Comparison of ENCODE assay signal across 7 mouse cellular contexts in the genomic region with DNA sequence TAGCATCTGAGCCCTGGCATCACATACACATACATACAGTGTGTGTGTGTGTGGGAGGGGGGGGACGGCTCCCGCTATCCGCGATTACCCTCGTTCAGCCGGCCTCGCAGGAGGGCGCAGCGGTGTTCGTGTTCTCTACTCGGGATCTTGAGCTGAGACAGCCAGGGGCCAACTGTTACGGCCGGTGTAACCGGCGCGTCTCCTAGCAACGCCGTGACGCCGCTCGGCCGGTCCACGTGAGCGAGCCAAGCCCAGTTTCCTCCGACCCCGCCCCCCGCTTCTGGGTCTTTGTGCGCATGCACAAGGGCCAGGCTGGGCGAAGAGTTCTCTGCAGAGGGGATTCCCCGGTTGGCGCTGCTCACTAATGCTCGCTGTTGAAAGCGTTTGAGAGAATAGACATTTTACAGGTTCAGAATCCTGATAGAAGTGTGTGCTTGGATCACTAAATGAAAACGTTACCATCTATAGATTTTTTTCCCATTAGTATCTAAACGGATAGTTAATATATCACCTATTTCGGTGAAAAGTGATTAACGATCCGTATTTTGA. TPM values are rescaled to one million over a fixed set of nuclear protein-coding genes. Genes with fewer than 3 reads are reported as not detected.
A peak's percentile ranks its signal among the peaks of the same experiment; 100 is the strongest.
DNase-seq lines count a peak whose midpoint lies in the region; ATAC-seq and TF ChIP-seq lines count a peak whose summit lies in the region.

No protein-coding gene starts in this region.

- H3K4me2 ChIP-seq in embryonic facial prominence, embryonic 11.5 days (ENCODE audit: low read depth, low read length) = peak overlapping the region; percentile 78
- peak overlapping the region; percentile 70 for H3K4me2 ChIP-seq in limb, embryonic 12.5 days
- peak overlapping the region; percentile 67 for H3K4me2 ChIP-seq in midbrain, embryonic 15.5 days

- TF ChIP-seq CTCF in kidney, adult 2 months (conservative IDR thresholded peaks at IDR 0.05; ENCODE audit: insufficient read depth, insufficient read length, low read depth, low read length) = no peak
- no peak for TF ChIP-seq CTCF in spleen, adult 2 months (IDR thresholded peaks at IDR 0.05; ENCODE audit: extremely low read depth, insufficient read depth, insufficient read length, insufficient replicate concordance)

- no peaks in the 10 kb centered on the region for H3K9me3 ChIP-seq in embryonic facial prominence, embryonic 11.5 days (replicated peaks; ENCODE audit: control insufficient read depth, low read length)
- no peaks in the 10 kb centered on the region for H3K9me3 ChIP-seq in limb, embryonic 12.5 days
- H3K9me3 ChIP-seq in midbrain, embryonic 15.5 days = no peaks in the 10 kb centered on the region

- peak overlapping the region; percentile 43 for H3K4me3 ChIP-seq in embryonic facial prominence, embryonic 11.5 days (ENCODE audit: low read depth, low read length)
- H3K4me3 ChIP-seq in kidney, adult 2 months (ENCODE audit: insufficient read depth, low read depth, low read length) = peak overlapping the region; percentile 52
- H3K4me3 ChIP-seq in limb, embryonic 12.5 days (replicated peaks) = peak overlapping the region; percentile 47
- H3K4me3 ChIP-seq in midbrain, embryonic 15.5 days = peak overlapping the region; percentile 65
- peak overlapping the region; percentile 66 for H3K4me3 ChIP-seq in spleen, adult 2 months (ENCODE audit: extremely low read depth, insufficient read depth, insufficient read length)

- DNase-seq in adrenal gland, postnatal 14 days = peak; percentile 98
- DNase-seq in embryonic facial prominence, embryonic 11.5 days (ENCODE audit: low spot score) = peak; percentile 97
- DNase-seq in heart, adult 18-20 months = peak; percentile 98
- DNase-seq in kidney, adult 2 months = peak; percentile 98
- DNase-seq in spleen, adult 2 months (ENCODE audit: low read depth in 1 of 2, low spot score in 2 of 2) = peak; percentile 90 to 98

- H3K9ac ChIP-seq in embryonic facial prominence, embryonic 11.5 days (replicated peaks; ENCODE audit: low read length) = no peak overlapping the region; the same call in 1 of the 2 replicates
- peak overlapping the region; percentile 23; the same call in 1 of the 2 replicates for H3K9ac ChIP-seq in limb, embryonic 12.5 days (replicated peaks)
- peak overlapping the region; percentile 42 for H3K9ac ChIP-seq in midbrain, embryonic 15.5 days

- no peaks in the 10 kb centered on the region for H3K4me1 ChIP-seq in embryonic facial prominence, embryonic 11.5 days (ENCODE audit: control insufficient read depth, insufficient read depth, low read length)
- no peaks in the 10 kb centered on the region for H3K4me1 ChIP-seq in kidney, adult 2 months (ENCODE audit: control insufficient read depth, insufficient read depth, low read length)
- 0 out of 2 replicates have a peak, but pooled peaks cover 3% of the 10 kb centered on the region for H3K4me1 ChIP-seq in limb, embryonic 12.5 days (replicated peaks)
- 0 out of 2 replicates have a peak, but pooled peaks cover 10% of the 10 kb centered on the region for H3K4me1 ChIP-seq in midbrain, embryonic 15.5 days
- 0 out of 2 replicates have a peak, but pooled peaks cover 2% of the 10 kb centered on the region for H3K4me1 ChIP-seq in spleen, adult 2 months (ENCODE audit: control insufficient read depth, insufficient read depth, insufficient read length)

- no peak for TF ChIP-seq POLR2A in kidney, adult 2 months (IDR thresholded peaks at IDR 0.05; ENCODE audit: low read depth, low read length)
- no peak for TF ChIP-seq POLR2A in spleen, adult 2 months (IDR thresholded peaks at IDR 0.05; ENCODE audit: low read depth, low read length)

- ATAC-seq in embryonic facial prominence, embryonic 11.5 days (replicated peaks; ENCODE audit: insufficient number of reproducible peaks, low FRiP score, low TSS enrichment, low read depth) = peak; percentile 93
- peak; percentile 94 for ATAC-seq in limb, embryonic 12.5 days (ENCODE audit: insufficient number of reproducible peaks, insufficient read depth, low FRiP score, low TSS enrichment, low read depth)
- peak; percentile 96 for ATAC-seq in midbrain, embryonic 15.5 days (replicated peaks)

- H3K27ac ChIP-seq in embryonic facial prominence, embryonic 11.5 days (replicated peaks; ENCODE audit: low read depth, low read length) = no peak overlapping the region
- no peak overlapping the region for H3K27ac ChIP-seq in kidney, adult 2 months (ENCODE audit: insufficient read depth, low read depth, low read length)
- no peak overlapping the region for H3K27ac ChIP-seq in limb, embryonic 12.5 days
- peak overlapping the region; percentile 43 for H3K27ac ChIP-seq in midbrain, embryonic 15.5 days
- H3K27ac ChIP-seq in spleen, adult 2 months (ENCODE audit: insufficient read depth, low read length) = no peak overlapping the region

- 3% methylated on average over 38 of the region's 38 CpGs for WGBS in embryonic facial prominence, embryonic 11.5 days
- whole genome bisulfite sequencing in kidney, adult 2 months = under 1% methylated on average over 38 of the region's 38 CpGs
- WGBS in limb, embryonic 12.5 days = 2% methylated on average over 38 of the region's 38 CpGs
- 2% methylated on average over 38 of the region's 38 CpGs for WGBS in midbrain, embryonic 15.5 days
- WGBS in spleen, adult 2 months = under 1% methylated on average over 38 of the region's 38 CpGs

- no peaks in the 10 kb centered on the region for H3K27me3 ChIP-seq in embryonic facial prominence, embryonic 11.5 days (ENCODE audit: control insufficient read depth, insufficient read depth, low read length)
- no peaks in the 10 kb centered on the region for H3K27me3 ChIP-seq in kidney, adult 2 months (replicated peaks; ENCODE audit: control insufficient read depth, insufficient read depth, low read length)
- H3K27me3 ChIP-seq in limb, embryonic 12.5 days = peaks cover 26% of the 10 kb centered on the region
- peaks cover 15% of the 10 kb centered on the region; the same call in 1 of the 2 replicates for H3K27me3 ChIP-seq in midbrain, embryonic 15.5 days (replicated peaks)
- H3K27me3 ChIP-seq in spleen, adult 2 months (ENCODE audit: control insufficient read depth, insufficient read depth, low read length) = no peaks in the 10 kb centered on the region

- H3K36me3 ChIP-seq in embryonic facial prominence, embryonic 11.5 days (replicated peaks; ENCODE audit: control insufficient read depth, insufficient read depth, low read depth, low read length) = no peaks in the 10 kb centered on the region
- no peaks in the 10 kb centered on the region for H3K36me3 ChIP-seq in kidney, adult 2 months (ENCODE audit: control insufficient read depth, insufficient read depth, low read length)
- H3K36me3 ChIP-seq in limb, embryonic 12.5 days = no peaks in the 10 kb centered on the region
- no peaks in the 10 kb centered on the region for H3K36me3 ChIP-seq in midbrain, embryonic 15.5 days (replicated peaks)
- H3K36me3 ChIP-seq in spleen, adult 2 months (ENCODE audit: control insufficient read depth, insufficient read depth, low read length) = no peaks in the 10 kb centered on the region

RNA-seq across cellular contexts. Expression of a gene that starts 3.5 kb away (rescaled TPM):
- not detected in 2 replicates for total RNA-seq in adrenal gland, postnatal 14 days (2021)
- not detected in 2 replicates for polyA plus RNA-seq in embryonic facial prominence, embryonic 11.5 days (2014; fragmentation: Nextera tagmentation; extraction: Ambion mirVana)
- total RNA-seq in heart, adult 18-20 months (2021) = 1 to 10 TPM; 2.3 to 2.5 TPM
- 0.17 TPM in 1 of 2 replicates, not detected in the other for polyA plus RNA-seq in kidney, adult 2 months (2012; rRNA removed)
- polyA plus RNA-seq in limb, embryonic 12.5 days (2016; fragmentation: Nextera tagmentation; extraction: Ambion mirVana) = not detected in 2 replicates
- 5.1 and 6.9 TPM in 2 replicates for polyA plus RNA-seq in midbrain, embryonic 15.5 days (2015; fragmentation: Nextera tagmentation; extraction: Ambion mirVana)
- not detected in 2 replicates for polyA plus RNA-seq in spleen, adult 2 months (2012; rRNA removed)

RNA-seq across cellular contexts. Expression of a gene that starts 5.0 kb away (rescaled TPM):
- 6.7 and 7.2 TPM in 2 replicates for total RNA-seq in adrenal gland, postnatal 14 days (2021)
- polyA plus RNA-seq in embryonic facial prominence, embryonic 11.5 days (2014; fragmentation: Nextera tagmentation; extraction: Ambion mirVana) = 5.8 and 5.9 TPM in 2 replicates
- 1 to 10 TPM; 2.4 to 4.0 TPM for total RNA-seq in heart, adult 18-20 months (2021)
- polyA plus RNA-seq in kidney, adult 2 months (2012; rRNA removed) = 2.1 and 2.3 TPM in 2 replicates
- 6.5 and 7.1 TPM in 2 replicates for polyA plus RNA-seq in limb, embryonic 12.5 days (2016; fragmentation: Nextera tagmentation; extraction: Ambion mirVana)
- polyA plus RNA-seq in midbrain, embryonic 15.5 days (2015; fragmentation: Nextera tagmentation; extraction: Ambion mirVana) = 9.5 and 9.6 TPM in 2 replicates
- polyA plus RNA-seq in spleen, adult 2 months (2012; rRNA removed) = 4.0 and 4.9 TPM in 2 replicates

RNA-seq across cellular contexts. Expression of a gene that starts 21.9 kb away (rescaled TPM):
- not detected in 2 replicates for total RNA-seq in adrenal gland, postnatal 14 days (2021)
- polyA plus RNA-seq in embryonic facial prominence, embryonic 11.5 days (2014; fragmentation: Nextera tagmentation; extraction: Ambion mirVana) = not detected in 2 replicates
- total RNA-seq in heart, adult 18-20 months (2021) = not detected
- polyA plus RNA-seq in kidney, adult 2 months (2012; rRNA removed) = not detected in 2 replicates
- 0.19 TPM in 1 of 2 replicates, not detected in the other for polyA plus RNA-seq in limb, embryonic 12.5 days (2016; fragmentation: Nextera tagmentation; extraction: Ambion mirVana)
- polyA plus RNA-seq in midbrain, embryonic 15.5 days (2015; fragmentation: Nextera tagmentation; extraction: Ambion mirVana) = not detected in 2 replicates
- not detected in 2 replicates for polyA plus RNA-seq in spleen, adult 2 months (2012; rRNA removed)

RNA-seq across cellular contexts. Expression of a gene that starts 55.9 kb away (rescaled TPM):
- total RNA-seq in adrenal gland, postnatal 14 days (2021) = 2.3 and 2.9 TPM in 2 replicates
- 47.4 and 54.5 TPM in 2 replicates for polyA plus RNA-seq in embryonic facial prominence, embryonic 11.5 days (2014; fragmentation: Nextera tagmentation; extraction: Ambion mirVana)
- under 1 TPM; 0.62 to 0.72 TPM for total RNA-seq in heart, adult 18-20 months (2021)
- polyA plus RNA-seq in kidney, adult 2 months (2012; rRNA removed) = 0.16 and 0.22 TPM in 2 replicates
- polyA plus RNA-seq in limb, embryonic 12.5 days (2016; fragmentation: Nextera tagmentation; extraction: Ambion mirVana) = 34.2 and 37.9 TPM in 2 replicates
- 8.2 TPM in 2 replicates for polyA plus RNA-seq in midbrain, embryonic 15.5 days (2015; fragmentation: Nextera tagmentation; extraction: Ambion mirVana)
- polyA plus RNA-seq in spleen, adult 2 months (2012; rRNA removed) = 0.58 and 1.1 TPM in 2 replicates
